Comparison of ENCODE assay signal across 8 mouse cellular contexts in the genomic region with DNA sequence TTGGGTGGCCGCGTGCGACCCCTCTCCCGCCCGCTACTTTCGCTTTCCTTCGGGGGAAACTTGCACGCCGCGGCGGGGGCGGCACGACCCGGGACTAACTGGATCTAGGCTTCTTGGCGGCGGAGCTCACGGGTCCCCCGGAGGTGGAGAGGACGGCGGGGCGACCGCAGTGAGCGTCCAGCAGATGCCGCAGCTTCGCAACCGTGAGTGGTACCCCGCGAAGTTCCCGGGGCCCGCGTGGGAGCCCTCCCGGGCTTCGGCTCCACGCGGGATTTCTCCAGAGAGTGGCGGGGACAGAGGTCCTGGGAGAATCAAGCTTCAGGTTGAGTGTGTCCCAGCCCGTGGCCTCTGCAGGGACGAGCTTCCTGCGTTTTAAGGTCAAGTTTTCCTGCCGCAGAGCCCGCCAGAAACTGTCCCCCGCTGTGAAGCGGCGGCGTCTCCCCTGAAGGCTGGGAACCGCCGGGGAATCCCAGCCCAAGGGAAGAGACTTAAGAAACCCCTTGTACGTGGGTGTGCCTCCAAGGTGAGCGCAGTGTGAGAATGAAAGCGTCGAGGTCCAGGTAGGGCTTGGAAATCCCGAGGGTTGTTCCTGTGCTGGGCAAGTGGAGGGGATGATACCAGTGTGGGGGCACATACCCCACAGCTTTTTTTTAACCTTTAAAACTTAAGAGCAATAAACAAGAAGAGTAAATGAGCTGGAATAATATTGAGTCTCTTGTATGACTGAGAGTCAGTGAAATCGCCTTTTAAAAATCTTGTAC. TPM values are rescaled to one million over a fixed set of nuclear protein-coding genes. Genes with fewer than 3 reads are reported as not detected.
A peak's percentile ranks its signal among the peaks of the same experiment; 100 is the strongest.
DNase-seq lines count a peak whose midpoint lies in the region; ATAC-seq and TF ChIP-seq lines count a peak whose summit lies in the region.

No protein-coding gene starts in this region.

- DNase-seq in thymus, adult 2 months, result no peak
- DNase-seq in thymus, postnatal 25 days, result no peak
- peak; percentile 10 for DNase-seq in embryonic facial prominence, embryonic 14.5 days (ENCODE audit: low spot score)
- peak; percentile 41 for DNase-seq in hindbrain, embryonic 10.5 days (ENCODE audit: low spot score)
- DNase-seq in retina, embryonic 14.5 days (ENCODE audit: low spot score), result peak; percentile 55
- DNase-seq in layer of hippocampus, postnatal 14 days (ENCODE audit: low spot score in 2 of 2), result no peak

- no peak overlapping the region for H3K27ac ChIP-seq in thymus, adult 2 months (ENCODE audit: control insufficient read depth, insufficient read depth, low read length)
- H3K27ac ChIP-seq in embryonic facial prominence, embryonic 14.5 days (replicated peaks; ENCODE audit: low read depth, low read length), result no peak overlapping the region
- peak overlapping the region; percentile 86 for H3K27ac ChIP-seq in hindbrain, embryonic 10.5 days
- no peak overlapping the region for H3K27ac ChIP-seq in liver, embryonic 15.5 days (replicated peaks)

- peak overlapping the region; percentile 94 for H3K4me3 ChIP-seq in thymus, adult 2 months (ENCODE audit: control insufficient read depth, insufficient read depth, low read length)
- H3K4me3 ChIP-seq in embryonic facial prominence, embryonic 14.5 days (ENCODE audit: low read depth, low read length), result peak overlapping the region; percentile 67
- H3K4me3 ChIP-seq in hindbrain, embryonic 10.5 days, result peak overlapping the region; percentile 79
- H3K4me3 ChIP-seq in liver, embryonic 15.5 days (replicated peaks), result peak overlapping the region; percentile 62

- H3K4me1 ChIP-seq in thymus, adult 2 months (replicated peaks; ENCODE audit: control insufficient read depth, insufficient read depth, low read length), result peaks cover 8% of the 10 kb centered on the region; the same call in 1 of the 2 replicates
- H3K4me1 ChIP-seq in embryonic facial prominence, embryonic 14.5 days (ENCODE audit: control insufficient read depth, insufficient read depth, low read length), result no peaks in the 10 kb centered on the region
- peaks cover 43% of the 10 kb centered on the region for H3K4me1 ChIP-seq in hindbrain, embryonic 10.5 days (replicated peaks)
- H3K4me1 ChIP-seq in liver, embryonic 15.5 days (replicated peaks), result peaks cover 9% of the 10 kb centered on the region; the same call in 1 of the 2 replicates

- peaks cover 9% of the 10 kb centered on the region; the same call in 1 of the 2 replicates for H3K27me3 ChIP-seq in thymus, adult 2 months (ENCODE audit: control insufficient read depth, insufficient read depth, low read length)
- H3K27me3 ChIP-seq in embryonic facial prominence, embryonic 14.5 days (replicated peaks; ENCODE audit: control insufficient read depth, insufficient read depth, low read length), result peaks cover 21% of the 10 kb centered on the region
- peaks cover 63% of the 10 kb centered on the region for H3K27me3 ChIP-seq in hindbrain, embryonic 10.5 days (ENCODE audit: insufficient read depth, poor library complexity, severe bottlenecking)
- peaks cover 51% of the 10 kb centered on the region for H3K27me3 ChIP-seq in liver, embryonic 15.5 days

- no peaks in the 10 kb centered on the region for H3K9me3 ChIP-seq in embryonic facial prominence, embryonic 14.5 days (ENCODE audit: control insufficient read depth, low read length)
- H3K9me3 ChIP-seq in hindbrain, embryonic 10.5 days, result no peaks in the 10 kb centered on the region
- no peaks in the 10 kb centered on the region for H3K9me3 ChIP-seq in liver, embryonic 15.5 days (replicated peaks)

- WGBS in thymus, adult 2 months, result 5% methylated on average over 53 of the region's 53 CpGs
- 2% methylated on average over 33 of the region's 53 CpGs for WGBS in embryonic facial prominence, embryonic 14.5 days
- under 1% methylated on average over 52 of the region's 53 CpGs for WGBS in hindbrain, embryonic 10.5 days
- 1% methylated on average over 53 of the region's 53 CpGs for WGBS in liver, embryonic 15.5 days (ENCODE audit: insufficient replicate concordance)

- peak; percentile 25 for ATAC-seq in embryonic facial prominence, embryonic 14.5 days (ENCODE audit: low read depth)
- ATAC-seq in liver, embryonic 15.5 days (ENCODE audit: insufficient read depth), result peak; percentile 51; the same call in 1 of the 2 replicates
- ATAC-seq in megakaryocyte-erythroid progenitor cell, adult 5-6 weeks (replicated peaks; ENCODE audit: low FRiP score, low TSS enrichment, poor library complexity, severe bottlenecking), result no peak

- no peak for TF ChIP-seq POLR2A in thymus, adult 2 months (IDR thresholded peaks at IDR 0.05; ENCODE audit: control insufficient read depth, extremely low read depth, insufficient read depth, low read length, poor library complexity)

- no peaks in the 10 kb centered on the region for H3K36me3 ChIP-seq in thymus, adult 2 months (ENCODE audit: control insufficient read depth, insufficient read depth, low read length)
- no peaks in the 10 kb centered on the region for H3K36me3 ChIP-seq in embryonic facial prominence, embryonic 14.5 days (ENCODE audit: control insufficient read depth, insufficient read depth, low read length)
- H3K36me3 ChIP-seq in hindbrain, embryonic 10.5 days, result no peaks in the 10 kb centered on the region
- no peaks in the 10 kb centered on the region for H3K36me3 ChIP-seq in liver, embryonic 15.5 days (replicated peaks)

- H3K4me2 ChIP-seq in embryonic facial prominence, embryonic 14.5 days (ENCODE audit: low read depth, low read length), result peak overlapping the region; percentile 97
- H3K4me2 ChIP-seq in liver, embryonic 15.5 days, result peak overlapping the region; percentile 73

- no peak for TF ChIP-seq CTCF in thymus, adult 2 months (IDR thresholded peaks at IDR 0.05; ENCODE audit: borderline replicate concordance, control insufficient read depth, extremely low read depth, insufficient read depth, low read length, poor library complexity)

- peak overlapping the region; percentile 65 for H3K9ac ChIP-seq in embryonic facial prominence, embryonic 14.5 days (ENCODE audit: low read depth, low read length)
- H3K9ac ChIP-seq in liver, embryonic 15.5 days, result peak overlapping the region; percentile 42

RNA-seq across cellular contexts. Expression of gene Gcnt4, which starts 0.7 kb away (rescaled TPM):
- 0.55 and 0.74 TPM in 2 replicates for polyA plus RNA-seq in thymus, adult 2 months (2012; rRNA removed)
- 0.18 and 0.42 TPM in 2 replicates for polyA plus RNA-seq in embryonic facial prominence, embryonic 14.5 days (2014; fragmentation: Nextera tagmentation; extraction: Ambion mirVana)
- polyA plus RNA-seq in hindbrain, embryonic 10.5 days (2016; fragmentation: Nextera tagmentation; extraction: Ambion mirVana), result 0.29 and 0.93 TPM in 2 replicates
- 0.90 and 1.3 TPM in 2 replicates for polyA plus RNA-seq in liver, embryonic 15.5 days (2015; fragmentation: Nextera tagmentation; extraction: Ambion mirVana)
- total RNA-seq in megakaryocyte-erythroid progenitor cell, adult 5-6 weeks (2014; fragmentation: Nextera tagmentation), result not detected in 2 replicates
- total RNA-seq in megakaryocyte-erythroid progenitor cell, adult 5-6 weeks (2017), result not detected in 2 replicates
- total RNA-seq in layer of hippocampus, postnatal 14 days (2021), result 1 to 10 TPM in 1 of 2 experiments, under 1 TPM in 1; 0.90 to 1.4 TPM

Comparison
In these comparisons a context has a peak if more than half of its experiments do, and no peak if none do; other contexts are left out.
1. DNase-seq: peak in embryonic facial prominence, embryonic 14.5 days (single experiment), hindbrain, embryonic 10.5 days (single experiment) and retina, embryonic 14.5 days (single experiment); none in thymus, adult 2 months (single experiment), thymus, postnatal 25 days (single experiment) and layer of hippocampus, postnatal 14 days (0 of 2).
2. Peak in every context shown above with its lines, with median percentiles within 50 percentile points of each other: H3K4me3 ChIP-seq.